Mouse (Mus musculus) urinary bladder, postnatal 25 days (tissue): ENCODE measurements around the gene Olfr484.
"Not testable (repeated sequence)": the region's sequence is repeated elsewhere in the genome, so short reads cannot be mapped to it uniquely, and the experiment has no call there.

ENCODE experiments used
- DNase-seq: peaks from one replicate; pipeline ENCODE4 v3.0.0; 2022; ENCODE audit warnings: low spot score

The Olfr484 gene

DNA sequence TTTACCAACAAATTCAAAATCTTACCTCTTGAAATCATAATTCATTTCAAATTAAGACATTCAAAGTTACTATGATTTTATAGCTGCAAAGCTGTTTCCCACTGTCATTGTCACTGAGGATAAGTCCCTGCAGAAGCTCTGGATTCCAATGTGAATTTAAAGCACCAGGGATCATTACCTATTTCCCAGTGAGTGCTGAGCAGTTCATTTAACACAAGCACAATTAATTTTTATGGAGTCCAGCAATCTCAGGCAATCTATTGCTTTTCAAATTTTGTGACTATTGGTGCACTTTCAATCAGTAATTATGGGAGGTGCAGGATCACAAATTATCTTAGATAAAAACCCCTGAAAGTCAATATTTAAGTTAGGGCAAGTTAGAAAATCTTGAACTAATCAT lies at the start of gene Olfr484:
TSS of gene Olfr484 (minus strand) at position 101 of the 400 bp plus-strand sequence.
- DNase-seq: no peak

DNA sequence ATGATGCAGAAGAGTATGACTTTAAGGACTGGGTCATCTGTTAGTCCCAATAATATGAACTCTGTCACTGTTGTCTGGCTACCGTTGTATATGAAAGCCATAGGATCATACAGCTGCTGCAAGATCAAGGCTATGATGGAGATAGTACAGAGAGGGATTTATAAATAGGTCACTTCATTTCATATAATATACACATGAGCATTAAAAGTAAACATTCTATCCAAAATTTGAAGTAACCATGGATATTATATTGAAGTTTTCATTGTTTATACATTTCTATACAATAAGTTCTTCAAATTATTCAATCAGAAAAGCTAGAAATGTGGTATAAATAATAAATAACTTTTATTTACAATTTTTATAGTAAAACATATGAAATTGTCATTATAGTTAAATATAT lies 45.4 kb upstream of the Olfr484 start, which contains the start of gene Olfr486:
TSS of gene Olfr486 (minus strand) at position 101 of the 400 bp plus-strand sequence.
- DNase-seq: not testable (repeated sequence)

GRCm38 (mm10) chr7:108159771-108160170 lies 32.5 kb upstream of the Olfr484 start, which contains the start of gene Olfr485:
Olfr485 (minus strand) TSS chr7:108159871.
- no peak for DNase-seq

GRCm38 (mm10) chr7:108121416-108121815 lies 5.8 kb downstream of the Olfr484 start:
- no peak for DNase-seq

DNA sequence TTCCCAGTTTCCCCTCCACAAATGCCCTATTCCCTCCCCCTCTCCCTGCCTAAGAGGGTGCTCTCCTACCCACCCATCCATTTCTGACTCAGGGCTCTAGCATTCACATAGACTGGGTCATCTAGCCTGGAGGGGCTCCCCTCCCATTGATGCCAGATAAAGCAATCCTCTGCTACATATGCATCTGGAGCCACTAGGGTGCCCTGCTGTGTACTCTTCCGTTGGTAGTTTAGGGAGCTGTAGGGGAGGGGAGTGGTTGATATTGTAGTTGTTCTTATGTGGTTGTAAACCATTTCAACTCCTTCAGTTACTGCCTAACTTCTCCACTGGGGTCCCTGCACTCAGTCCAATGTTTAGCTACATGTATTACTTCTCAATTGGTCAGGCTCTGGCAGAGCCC lies 6.6 kb downstream of the Olfr484 start:
- no peak for DNase-seq

GRCm38 (mm10) chr7:108100549-108100948 lies 26.7 kb downstream of the Olfr484 start, which contains the start of gene Olfr483:
Olfr483 (plus strand) TSS chr7:108100849.
- DNase-seq: no peak

DNA sequence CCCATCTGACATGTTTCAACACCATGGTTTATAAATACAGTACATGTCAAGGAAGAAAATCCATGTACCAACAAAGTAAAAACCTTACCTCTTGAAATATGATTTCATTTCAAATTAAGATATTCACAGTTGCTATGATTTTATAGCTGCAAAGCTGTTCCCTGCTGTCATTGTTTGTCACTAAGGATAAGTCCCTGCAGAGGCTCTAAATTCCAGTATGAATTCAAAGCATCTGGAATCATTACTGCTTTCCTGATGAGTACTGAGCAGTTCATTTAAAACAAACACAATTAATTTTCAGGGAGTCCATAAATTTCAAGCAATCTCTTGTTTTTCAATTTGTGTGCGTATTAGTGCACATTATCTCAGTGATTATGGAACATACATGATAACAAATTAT lies 29.8 kb downstream of the Olfr484 start, which contains the start of gene Olfr482:
TSS of gene Olfr482 (minus strand) at position 101 of the 400 bp plus-strand sequence.
- no peak for DNase-seq

DNA sequence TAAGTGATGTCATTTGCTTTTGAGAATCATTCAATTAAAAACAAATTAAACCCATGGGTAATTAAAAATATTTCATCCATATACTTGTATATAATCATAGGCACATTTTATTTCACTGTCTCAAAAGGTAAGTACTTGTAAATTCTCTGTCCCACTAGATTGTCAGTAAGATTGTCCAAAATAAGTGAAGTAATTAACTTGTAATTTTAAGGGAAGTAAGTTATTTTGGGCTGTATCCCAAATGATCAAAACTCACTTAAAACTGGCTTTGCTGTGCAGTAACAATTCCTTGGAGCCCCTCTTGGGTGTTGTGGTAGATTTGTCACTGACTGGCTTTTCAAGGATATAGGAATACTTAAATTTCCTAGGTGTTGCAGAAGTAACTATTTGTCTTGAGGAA lies 47.7 kb downstream of the Olfr484 start, which contains the start of gene Olfr481:
TSS of gene Olfr481 (plus strand) at position 301 of the 400 bp plus-strand sequence.
- no peak for DNase-seq
